Mouse (Mus musculus) left cerebral cortex, adult 9 months (tissue): ENCODE data around the gene Clec4f.
"Not testable (repeated sequence)": the region's sequence is repeated elsewhere in the genome, so short reads cannot be mapped to it uniquely, and the experiment has no call there.

Source experiments
- DNase-seq, 2 experiments: peaks; one replicate each; pipeline ENCODE4 v3.0.0; 2022; ENCODE audit warnings: low spot score in 2 of 2

The Clec4f gene

DNA sequence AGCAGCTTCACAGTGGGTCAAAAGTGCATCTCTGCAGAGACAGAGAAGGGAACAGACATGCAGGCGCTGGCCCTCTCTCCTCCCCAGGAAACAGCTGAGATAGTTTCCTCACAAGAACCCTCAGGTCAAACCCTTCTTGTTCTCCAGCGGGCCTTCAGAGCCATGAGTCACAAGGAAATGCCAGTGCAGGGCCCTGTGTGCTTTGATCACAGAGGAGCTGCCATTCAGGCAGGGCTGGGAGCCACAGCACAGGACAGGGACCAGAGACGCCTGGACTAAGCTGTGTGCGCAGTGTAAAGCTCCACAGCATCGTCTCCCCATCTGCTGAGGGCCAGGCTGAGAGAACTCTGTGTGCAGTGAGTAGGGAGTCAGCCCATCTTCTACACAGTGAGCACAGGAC lies 21.9 kb downstream of the Clec4f start:
- DNase-seq = not testable (repeated sequence)

DNA sequence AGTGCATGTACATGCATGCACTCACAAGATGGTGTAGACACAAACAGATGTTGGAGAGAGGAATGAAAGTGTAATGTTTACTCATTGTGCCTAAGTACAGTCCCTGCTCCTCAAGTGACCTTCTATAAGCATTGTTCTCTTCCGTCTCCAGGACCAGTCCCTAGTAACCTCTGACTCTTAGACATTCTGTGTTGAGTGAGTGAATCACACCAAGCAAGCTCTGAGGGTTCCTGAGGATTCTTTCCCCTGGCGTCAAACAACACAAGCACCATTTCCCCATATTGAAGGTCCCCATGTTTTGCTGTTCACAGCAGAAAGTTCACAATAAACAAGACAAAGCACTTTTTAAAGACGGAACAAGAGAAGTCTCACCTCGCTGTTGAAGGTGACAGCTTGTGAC lies 24.2 kb downstream of the Clec4f start:
- DNase-seq = no peak

GRCm38 (mm10) chr6:83626781-83627180 lies 29.2 kb downstream of the Clec4f start:
- no peak for DNase-seq

DNA sequence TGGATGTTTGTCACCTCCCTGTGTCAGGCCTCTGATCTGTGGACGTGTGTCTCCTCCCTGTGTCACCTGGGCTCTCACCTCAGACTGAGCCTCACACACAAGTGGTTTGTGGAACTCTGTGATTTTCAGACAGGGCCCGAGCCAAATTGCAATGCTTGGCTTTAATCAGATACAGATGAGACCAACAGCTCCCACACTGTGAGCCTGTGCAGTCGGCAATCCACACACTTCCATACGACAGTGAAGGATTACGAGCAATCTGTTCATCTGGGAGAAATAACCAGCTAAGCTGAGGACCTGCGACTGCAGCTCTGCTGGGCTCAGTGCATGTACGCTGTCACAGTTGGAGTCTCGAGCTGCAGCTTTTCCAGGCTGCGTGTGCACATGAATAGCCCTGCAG lies 36.0 kb downstream of the Clec4f start:
- DNase-seq = no peak

DNA sequence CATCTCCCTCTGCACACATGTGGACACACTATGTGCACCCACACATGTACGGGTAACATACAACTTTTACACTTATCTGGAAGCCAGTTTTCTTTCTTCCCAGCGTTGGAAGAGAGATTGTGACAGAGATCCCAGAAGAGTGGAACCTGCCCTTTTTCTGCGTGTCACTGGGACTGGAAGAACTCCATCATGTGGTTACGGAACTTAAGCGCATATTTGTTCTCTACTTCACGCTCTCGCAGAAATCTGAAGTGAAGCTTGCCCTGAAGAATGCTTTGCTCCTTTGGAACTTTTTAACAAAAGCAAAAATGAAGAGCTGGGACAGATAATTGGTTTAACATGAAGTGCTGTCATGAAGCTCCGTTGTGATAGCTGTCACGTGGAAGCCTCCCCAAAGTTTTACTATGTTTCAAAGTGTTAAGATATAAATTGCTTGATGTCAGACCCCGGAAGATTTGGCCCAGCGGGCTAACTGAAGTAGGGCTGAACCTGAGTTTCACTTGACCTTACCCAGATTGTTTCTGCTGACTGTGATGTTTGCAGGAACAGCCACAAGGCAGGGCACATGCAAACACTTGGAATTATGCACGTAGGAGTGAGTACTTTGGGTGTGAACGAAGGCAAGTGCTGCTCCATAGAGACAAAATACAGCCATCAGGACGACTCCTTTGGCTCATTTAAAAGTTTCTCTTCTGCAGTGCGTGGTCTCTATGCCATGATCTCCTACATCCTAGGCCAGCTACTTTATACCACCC lies 38.2 kb downstream of the Clec4f start:
- no peak for DNase-seq

DNA sequence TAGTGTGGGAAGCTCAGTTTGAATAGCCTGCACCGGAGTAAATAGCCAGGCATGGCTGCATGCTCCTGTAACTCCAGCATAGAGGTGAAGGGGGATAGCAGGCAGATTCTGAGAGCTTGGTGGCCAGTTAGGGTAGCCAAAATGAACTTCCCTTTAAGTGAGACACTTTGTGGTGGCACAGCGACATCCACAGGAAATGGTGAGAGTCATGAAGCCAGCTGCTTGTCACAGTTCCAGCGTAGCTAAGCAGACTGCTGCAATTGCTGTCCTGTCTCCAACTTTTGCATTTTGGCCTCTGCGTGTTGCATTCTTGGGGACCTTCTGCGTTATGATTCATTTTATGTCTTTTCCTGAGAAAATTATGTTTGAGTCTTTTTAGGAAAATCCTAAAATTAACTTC lies 39.5 kb downstream of the Clec4f start:
- peak in 1 of 2 experiments; percentile 29 for DNase-seq

- DNase-seq = no peak
These were observed 41.5 kb downstream of the Clec4f start for GRCm38 (mm10) chr6:83614469-83614868.

DNA sequence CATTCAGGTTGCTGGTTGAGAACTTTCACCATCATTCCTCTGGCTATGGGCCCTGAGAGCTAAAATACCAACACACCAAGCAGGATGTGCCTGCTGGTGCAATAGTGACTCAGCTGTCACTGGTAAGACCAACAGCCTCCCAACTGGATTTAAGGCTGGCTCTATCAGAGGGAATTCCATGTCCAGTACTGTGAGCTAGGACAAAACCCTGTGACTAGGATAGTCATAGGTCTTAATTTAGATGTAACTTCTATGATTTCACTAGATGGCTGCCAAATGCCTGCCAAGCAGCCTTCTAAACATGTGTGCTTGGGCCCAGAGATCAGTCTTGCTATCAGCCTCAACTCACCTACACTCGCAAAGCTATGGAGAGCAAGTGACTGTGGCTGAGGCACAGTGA lies 43.0 kb downstream of the Clec4f start:
- DNase-seq = no peak

DNA sequence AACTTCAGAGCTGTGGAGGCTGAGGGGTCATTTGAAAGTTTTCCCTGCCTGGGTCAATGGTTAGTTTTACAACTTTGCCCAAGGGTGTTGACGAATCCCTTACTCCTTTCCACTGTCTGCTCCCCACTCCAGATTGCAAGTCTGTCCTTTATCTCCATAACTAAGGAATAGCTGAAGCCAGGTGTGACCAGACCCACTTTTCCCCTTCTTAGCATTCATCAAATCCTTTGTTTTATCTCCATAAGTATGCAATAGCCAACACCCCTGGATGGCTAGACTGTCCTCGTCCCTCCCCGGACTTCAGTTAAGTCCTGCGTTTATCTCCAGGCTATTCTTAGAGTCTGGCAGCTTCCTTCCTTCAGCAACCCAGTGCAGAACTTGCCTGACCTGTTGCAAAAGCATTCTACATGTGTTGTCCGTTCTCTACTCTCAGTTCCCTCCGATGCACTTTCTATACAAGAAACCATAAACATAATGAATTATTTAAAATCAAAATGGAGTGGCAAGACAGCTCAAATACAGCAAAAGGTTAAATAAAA lies 56.3 kb downstream of the Clec4f start:
- no peak for DNase-seq

DNA sequence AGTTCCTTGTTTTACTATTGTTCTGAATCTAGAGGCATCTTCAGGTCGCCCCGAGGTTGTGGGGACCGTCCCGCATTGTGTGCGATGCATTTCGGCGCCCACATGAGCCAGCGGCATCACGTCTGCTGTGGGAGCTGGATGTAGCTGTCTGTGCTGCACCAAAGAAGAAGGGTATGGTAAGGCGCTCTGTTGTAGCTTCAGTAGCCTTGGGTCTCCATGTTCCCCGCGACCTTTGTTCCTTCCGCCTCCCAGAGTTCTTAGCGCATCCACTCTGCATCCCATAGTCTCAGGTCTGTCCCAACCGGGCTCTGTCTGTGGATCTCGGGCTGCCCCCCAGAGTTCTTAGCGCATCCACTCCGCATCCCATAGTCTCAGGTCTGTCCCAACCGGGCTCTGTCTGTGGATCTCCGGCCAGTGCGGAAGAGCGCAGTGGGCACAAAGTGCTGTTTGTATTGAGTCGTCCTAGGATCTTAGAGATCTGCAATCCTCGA lies 56.9 kb downstream of the Clec4f start:
- no peak for DNase-seq

GRCm38 (mm10) chr6:83598646-83599045 lies 57.3 kb downstream of the Clec4f start:
- peak in 1 of 2 experiments; percentile 40 for DNase-seq

GRCm38 (mm10) chr6:83597988-83598387 lies 58.0 kb downstream of the Clec4f start:
- DNase-seq = no peak

GRCm38 (mm10) chr6:83595035-83595434 lies 61.0 kb downstream of the Clec4f start:
- DNase-seq = no peak
